Mouse (Mus musculus): ENCODE data around the gene Scel.

The Scel gene

DNA sequence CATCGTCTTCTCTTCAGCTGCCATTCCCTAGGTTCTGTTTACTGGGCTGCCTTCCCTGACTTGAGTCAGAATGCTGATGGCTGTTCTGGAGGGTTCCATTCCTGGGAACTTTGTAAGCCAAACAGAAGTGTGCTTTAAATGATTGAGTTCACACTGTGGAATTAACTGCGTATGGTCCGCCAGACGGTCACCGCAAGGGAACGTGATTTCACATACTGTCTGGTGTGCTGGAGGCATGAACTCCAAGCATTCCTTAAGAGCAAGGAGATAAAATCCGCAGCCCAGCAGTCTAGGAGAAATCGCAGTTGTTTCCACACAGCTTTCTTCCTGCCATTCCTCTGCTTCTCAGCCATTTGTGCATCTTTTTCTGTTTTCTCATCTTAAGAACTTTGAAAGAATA, 2.3 kb downstream of the Scel start:
- DNase-seq = no peak

- DNase-seq = no peak
Observed at GRCm38 (mm10) chr14:103526286-103526685, 13.1 kb downstream of the Scel start.

DNA sequence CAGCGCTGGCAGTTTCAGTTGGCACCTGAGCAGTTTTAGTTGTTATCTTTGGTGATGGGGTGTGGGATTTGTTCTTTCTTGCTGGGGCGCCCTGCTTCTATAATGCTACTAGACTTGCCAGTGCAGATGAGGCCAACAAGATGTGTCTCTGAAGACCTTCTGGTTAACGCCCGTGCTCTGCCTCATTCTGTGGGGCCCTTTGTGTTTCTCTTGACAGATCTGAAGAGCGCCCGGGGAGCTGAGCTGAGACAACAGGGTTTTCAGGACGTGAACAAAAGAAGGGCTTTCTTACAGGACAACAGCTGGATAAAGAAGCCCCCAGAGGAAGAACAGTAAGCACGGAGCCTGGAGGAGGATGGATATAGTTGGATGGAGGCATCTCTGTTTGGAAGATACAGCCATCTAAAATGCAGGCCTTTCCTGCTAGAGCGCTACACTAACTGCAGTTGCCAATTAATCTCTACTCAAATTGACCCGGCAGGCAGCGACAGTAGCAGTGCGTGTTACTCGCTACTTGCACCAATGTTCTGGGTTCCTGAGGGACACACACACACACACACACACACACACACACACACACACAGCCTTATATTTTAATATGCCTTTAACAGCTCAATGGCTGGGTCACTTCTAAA, 16.7 kb downstream of the Scel start:
- no peak for DNase-seq

- DNase-seq = no peak
Observed at GRCm38 (mm10) chr14:103531722-103532341, 18.7 kb downstream of the Scel start.

DNA sequence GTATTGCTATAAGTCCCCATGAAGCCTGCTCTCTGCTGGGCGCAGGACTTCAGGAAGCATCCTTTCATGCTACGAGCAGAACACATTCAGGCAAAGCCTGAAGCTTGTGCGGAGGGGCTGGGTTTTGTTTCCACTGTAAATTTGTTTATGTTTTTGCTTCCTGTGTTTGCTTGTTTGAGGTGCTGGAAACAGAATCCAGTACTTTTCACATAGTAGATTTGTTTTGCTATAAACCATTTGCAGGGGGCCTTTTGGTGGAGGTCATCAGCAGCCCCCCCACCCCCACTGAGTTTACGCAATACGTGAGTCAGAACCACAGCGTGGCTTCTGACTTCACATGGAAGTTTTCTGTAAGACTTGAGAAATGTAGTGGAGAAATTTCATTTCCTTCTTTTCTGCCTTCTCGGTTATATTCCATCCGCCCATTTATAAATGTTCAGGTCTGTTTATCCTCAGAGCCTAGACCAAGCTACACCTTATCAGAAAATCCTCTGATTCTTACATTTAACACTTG, 22.4 kb downstream of the Scel start:
- DNase-seq = no peak

GRCm38 (mm10) chr14:103536334-103536733, 23.2 kb downstream of the Scel start:
- DNase-seq = no peak

DNA sequence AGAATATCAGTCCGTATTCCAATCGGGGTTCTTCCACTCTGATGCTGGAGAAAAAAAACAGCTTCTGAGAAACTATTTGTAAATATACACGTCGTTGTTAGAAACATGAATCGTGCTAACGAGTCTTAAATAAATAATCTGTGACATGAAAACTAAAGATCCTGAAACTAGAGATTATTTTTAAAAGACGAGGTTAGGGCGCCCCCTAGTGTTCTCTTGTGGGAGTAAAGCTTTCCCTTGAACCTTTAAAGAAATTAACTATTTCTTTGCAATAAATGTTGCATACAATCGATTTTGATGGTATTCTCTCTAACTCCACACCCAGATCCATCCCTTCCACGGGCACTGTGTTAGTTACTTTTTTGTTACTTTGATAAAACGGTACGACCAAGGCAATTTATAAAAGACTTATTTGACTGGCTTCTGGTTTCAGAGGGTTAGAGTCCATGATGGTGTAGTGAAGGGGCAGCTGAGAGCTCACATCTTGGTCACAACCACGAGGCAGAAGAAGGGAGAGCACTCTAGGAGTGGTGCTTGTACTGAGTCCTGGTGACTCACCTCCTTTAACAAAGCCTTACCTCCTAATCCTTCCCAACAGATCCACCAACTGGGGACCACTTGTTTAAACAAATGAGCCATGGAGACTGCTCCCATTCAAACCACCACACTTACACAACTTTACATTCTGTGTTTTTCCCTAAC, 24.4 kb downstream of the Scel start:
- no peak for DNase-seq

GRCm38 (mm10) chr14:103539796-103540195, 26.7 kb downstream of the Scel start:
- no peak for DNase-seq

DNA sequence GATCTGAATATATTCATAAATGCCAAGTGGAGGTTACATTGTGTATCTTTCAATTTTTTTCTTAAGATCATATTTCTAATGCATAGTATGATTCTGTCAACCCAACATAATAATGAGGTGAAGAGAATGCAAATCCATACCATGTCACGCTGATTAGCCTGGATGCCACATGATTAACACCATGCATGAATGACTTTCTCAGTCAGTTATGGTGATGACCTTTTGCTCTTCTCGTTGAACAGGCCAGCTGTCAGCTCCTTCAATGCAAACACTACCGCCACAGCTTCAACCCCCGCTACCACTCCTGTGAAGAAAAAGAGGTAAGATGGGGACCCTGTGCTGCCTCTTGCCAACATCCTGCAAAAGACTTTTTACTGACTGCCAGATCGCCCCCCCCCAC, 28.5 kb downstream of the Scel start:
- no peak for DNase-seq

DNA sequence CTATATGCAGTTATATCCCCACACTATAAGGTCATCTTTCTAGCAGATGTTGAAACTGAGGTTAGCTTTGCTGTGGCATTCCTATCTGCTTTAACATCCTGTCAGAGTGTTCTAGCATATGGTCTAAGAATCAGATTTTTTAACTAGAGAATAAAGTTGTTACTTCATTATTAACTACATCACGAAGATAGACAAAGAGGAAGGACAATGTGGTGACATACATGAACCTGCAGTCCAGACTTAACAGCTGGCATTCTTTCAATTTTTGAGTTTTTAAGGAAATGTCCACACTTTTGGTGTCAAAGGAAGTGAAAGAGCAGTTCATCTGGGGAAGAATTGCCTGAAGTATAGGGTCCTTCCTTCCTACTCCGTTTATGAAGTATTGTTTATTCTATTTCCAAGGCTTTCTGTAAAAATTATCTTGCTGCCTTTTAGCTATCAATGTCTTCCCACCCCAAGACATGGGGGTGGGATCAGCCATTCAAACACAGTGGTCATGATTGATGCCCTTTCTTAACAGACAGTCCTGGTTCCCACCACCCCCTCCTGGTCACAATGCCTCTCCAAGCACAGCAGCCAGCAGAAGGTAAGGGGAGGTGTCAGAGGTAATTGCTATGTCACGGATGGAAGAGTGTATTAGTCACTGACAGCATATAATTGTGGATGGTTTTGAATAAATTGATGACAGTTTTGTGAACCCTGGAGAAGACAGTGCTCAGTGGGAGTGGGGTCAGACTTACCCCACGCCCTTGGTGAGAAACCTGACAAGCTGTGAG, 30.4 kb downstream of the Scel start:
- DNase-seq = no peak

DNA sequence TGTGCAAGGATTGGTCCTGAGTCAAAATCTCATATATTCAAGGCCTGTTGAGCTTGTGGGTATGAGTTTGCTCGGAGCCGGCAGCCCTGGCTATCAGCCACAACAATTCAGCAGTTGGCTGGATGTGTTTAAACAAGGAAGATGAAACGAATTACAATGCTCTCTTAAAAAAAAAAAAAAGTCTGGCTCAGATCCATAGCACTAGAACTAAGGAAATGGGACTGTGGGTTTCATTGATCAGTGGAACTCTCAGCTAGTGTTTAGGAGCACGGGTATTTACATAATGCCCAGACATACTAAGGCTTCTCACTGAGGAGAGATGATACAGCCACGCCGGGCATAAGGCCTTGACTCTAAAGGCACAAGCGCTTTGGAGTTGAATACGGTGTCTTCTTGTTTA, 32.6 kb downstream of the Scel start:
- peak; percentile 40 for DNase-seq

- DNase-seq = peak; percentile 65
Observed at GRCm38 (mm10) chr14:103546246-103546645, 33.1 kb downstream of the Scel start.

GRCm38 (mm10) chr14:103548220-103548619, 35.1 kb downstream of the Scel start:
- DNase-seq = no peak

GRCm38 (mm10) chr14:103550480-103550879, 37.3 kb downstream of the Scel start:
- DNase-seq = peak; percentile 71

DNA sequence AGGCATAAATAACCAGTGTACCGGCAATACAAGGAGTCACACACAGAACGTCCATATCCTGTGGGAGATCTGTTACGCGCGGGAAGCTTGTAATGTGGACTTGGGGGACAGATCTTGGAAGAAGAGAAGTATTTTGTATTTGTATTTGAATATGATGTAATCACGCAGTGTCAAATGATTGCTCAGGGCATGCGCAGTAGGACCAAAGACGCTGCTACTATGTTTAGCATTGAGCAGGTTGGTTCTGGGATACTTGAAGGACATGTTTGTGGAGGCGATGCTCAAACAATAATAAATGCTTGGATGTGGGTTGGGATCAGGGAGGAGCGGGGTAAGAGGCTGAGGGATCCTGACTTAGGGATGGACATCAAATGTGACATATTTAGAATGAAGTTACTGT, 37.8 kb downstream of the Scel start:
- no peak for DNase-seq

- no peak for DNase-seq
Observed at GRCm38 (mm10) chr14:103551921-103552320, 38.8 kb downstream of the Scel start.

GRCm38 (mm10) chr14:103552379-103552778, 39.2 kb downstream of the Scel start:
- no peak for DNase-seq

DNA sequence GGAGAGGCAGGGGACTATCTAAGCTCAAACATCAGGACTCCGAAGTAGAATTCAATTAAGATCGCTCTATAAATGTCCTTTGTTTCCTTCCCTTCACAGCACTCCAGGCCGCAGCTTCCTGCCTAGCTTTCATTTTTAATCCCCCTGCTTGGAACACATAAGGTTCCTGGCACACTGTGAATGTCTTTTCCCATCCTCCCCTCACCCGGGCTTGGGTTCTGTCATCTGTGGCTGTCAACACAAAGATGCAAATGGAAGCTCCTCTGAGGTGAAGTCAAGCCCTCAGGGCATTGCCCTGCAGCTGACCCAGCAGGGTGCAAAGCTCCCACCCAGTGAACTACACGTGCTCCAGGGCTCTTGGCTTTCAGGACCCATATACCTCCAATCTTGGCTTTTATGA, 43.5 kb downstream of the Scel start:
- no peak for DNase-seq

GRCm38 (mm10) chr14:103561383-103562096, 48.4 kb downstream of the Scel start:
- no peak for DNase-seq

DNA sequence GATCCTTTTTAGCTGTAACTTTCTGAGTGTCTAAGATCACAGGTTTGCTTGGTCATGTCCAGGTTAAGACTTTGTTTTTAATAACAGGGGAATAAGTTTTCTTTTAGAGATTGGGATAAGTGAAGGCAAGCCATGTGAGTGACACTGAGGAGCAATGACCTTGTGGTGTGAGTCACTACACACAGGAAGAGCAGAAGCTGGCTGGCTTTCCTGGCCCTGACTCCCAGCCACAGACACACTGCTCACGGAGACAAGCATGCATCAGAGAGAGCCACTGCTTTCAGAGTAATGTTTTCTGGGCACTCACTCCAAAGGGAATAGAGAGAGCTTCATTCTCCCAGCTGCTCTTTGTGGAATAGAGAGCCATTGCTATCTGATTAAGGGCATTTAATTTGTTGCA, 54.8 kb downstream of the Scel start:
- no peak for DNase-seq

- DNase-seq = no peak
Observed at GRCm38 (mm10) chr14:103568433-103568832, 55.3 kb downstream of the Scel start.

DNA sequence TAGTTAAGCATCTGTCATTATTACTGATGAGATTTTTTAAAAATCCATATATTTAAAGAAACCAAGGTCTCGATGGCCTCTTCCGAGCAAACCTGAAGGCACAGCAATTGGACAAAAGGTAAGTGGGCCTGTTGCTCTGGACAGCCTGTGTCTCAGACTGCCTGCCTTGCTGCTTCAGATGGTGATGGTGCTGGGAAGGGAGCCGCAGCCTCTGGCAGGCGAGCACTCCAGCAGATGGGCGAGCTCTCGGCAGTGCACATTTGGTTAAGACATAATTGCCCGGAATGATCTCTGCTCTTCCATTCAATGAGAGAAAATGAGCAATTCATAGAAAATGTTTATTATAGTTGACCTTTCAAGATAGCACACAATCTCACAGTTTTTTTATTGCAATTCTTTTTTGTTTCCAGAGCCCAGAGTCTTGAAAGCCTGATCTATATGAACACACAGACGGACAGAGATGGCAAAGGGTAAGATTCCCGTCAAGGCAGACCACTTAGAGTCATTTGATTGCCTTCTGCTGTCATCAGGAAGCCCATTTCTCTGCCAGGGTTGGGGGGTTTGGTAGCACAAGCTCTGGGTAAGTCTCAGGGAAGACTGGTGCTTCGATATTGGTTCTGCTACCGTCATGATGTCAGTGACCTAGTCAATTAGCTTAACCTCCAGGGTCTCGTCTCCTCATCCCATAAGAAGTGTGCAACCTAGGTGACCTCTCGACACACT, 58.6 kb downstream of the Scel start:
- peak; percentile 28 for DNase-seq

All from cerebellum, adult 11-12 months (tissue).